Mouse (Mus musculus): Measurements from ENCODE around the gene 1700028P14Rik. TPM values are rescaled to one million over a fixed set of nuclear protein-coding genes. Genes with fewer than 3 reads are reported as not detected.
A peak's percentile ranks its signal among the peaks of the same experiment; 100 is the strongest.
"Not testable (repeated sequence)": the region's sequence is repeated elsewhere in the genome, so short reads cannot be mapped to it uniquely, and the experiment has no call there.

1700028P14Rik gene
- polyA plus RNA-seq (2015; fragmentation: Nextera tagmentation; extraction: Ambion mirVana) = 0.92 and 1.2 TPM in 2 replicates

DNA sequence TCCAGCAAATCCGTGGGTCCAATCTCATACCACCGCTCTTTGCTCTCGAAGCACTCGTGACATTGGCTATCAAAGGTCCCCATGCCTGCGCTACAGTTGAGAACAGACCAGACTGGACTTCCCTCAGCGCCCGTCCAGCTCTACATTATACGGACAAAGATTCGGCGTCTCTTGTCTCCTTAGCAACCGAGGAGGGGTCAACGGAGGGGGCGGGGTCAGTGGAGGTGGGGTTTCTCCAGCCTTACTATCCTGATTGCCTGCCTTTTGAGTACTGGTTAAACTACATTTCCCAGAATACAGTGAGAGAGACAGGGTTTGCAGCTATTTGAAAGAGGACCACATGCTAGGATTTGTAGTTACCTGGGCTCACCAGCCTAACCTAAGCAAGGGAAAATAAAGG, at the start of gene 1700028P14Rik:
TSS of gene 1700028P14Rik (minus strand) at position 169 of the 400 bp plus-strand sequence.
- peak; percentile 67; the same call in 1 of the 2 replicates for ATAC-seq (ENCODE audit: borderline replicate concordance, extremely low read depth, low FRiP score, low TSS enrichment)
- WGBS = 5% methylated on average over 13 of the region's 13 CpGs

GRCm38 (mm10) chr19:23699131-23699530, 46.5 kb upstream of the 1700028P14Rik start:
- Histone ChIP-seq H3K4me3 (no peak overlapping the region), H3K36me3 (peaks cover 44% of the 10 kb centered on the region), H3K27ac (no peak overlapping the region), H3K4me1 (no peaks in the 10 kb centered on the region), H3K27me3 (no peaks in the 10 kb centered on the region), H3K9me3 (no peaks in the 10 kb centered on the region), H3K4me2 (no peak overlapping the region), H3K9ac (no peak overlapping the region)
- no peak for ATAC-seq (ENCODE audit: borderline replicate concordance, extremely low read depth, low FRiP score, low TSS enrichment)
- 69% methylated on average over 4 of the region's 4 CpGs for WGBS

More for the DNA sequence above, at the start of gene 1700028P14Rik:
- H3K4me3 ChIP-seq = no peak within 1 kb of the TSS
- H3K27me3 ChIP-seq = no peaks in the 10 kb centered on the region
- no peaks in the 10 kb centered on the region for H3K36me3 ChIP-seq
- no peaks in the 10 kb centered on the region for H3K9me3 ChIP-seq
- no peak within 1 kb of the TSS for H3K9ac ChIP-seq
- H3K4me1 ChIP-seq = no peaks in the 10 kb centered on the region
- no peak within 1 kb of the TSS for H3K27ac ChIP-seq
- peak within 1 kb of the TSS; percentile 41 for H3K4me2 ChIP-seq

DNA sequence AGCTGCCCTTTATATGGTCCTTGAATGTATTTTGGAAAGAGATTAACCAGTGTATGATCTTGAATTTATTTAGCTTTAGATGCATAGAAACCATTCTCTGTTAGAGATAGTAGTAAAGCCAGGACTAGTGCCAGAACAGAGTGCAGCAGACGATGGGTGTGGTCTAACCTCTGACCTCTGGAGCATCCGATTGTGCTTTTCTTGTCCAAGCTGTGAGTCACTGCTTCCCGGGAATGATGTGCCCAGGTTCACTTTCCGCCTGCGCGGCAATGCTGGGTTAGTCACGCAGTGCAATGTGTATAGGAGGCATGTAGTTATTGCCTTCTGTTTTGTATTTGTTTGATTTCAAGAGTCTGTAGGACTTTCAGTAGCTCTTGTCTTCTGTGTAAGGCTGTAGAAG, 45.8 kb upstream of the 1700028P14Rik start:
- Histone ChIP-seq H3K9ac (no peak overlapping the region), H3K36me3 (peaks cover 44% of the 10 kb centered on the region), H3K4me1 (no peaks in the 10 kb centered on the region), H3K27me3 (no peaks in the 10 kb centered on the region), H3K4me3 (no peak overlapping the region), H3K9me3 (no peaks in the 10 kb centered on the region), H3K4me2 (no peak overlapping the region), H3K27ac (no peak overlapping the region)
- no peak for ATAC-seq (ENCODE audit: borderline replicate concordance, extremely low read depth, low FRiP score, low TSS enrichment)
- 72% methylated on average over 7 of the region's 7 CpGs for WGBS

GRCm38 (mm10) chr19:23697861-23698260, 45.2 kb upstream of the 1700028P14Rik start:
- peaks cover 44% of the 10 kb centered on the region for H3K36me3 ChIP-seq
- ATAC-seq (ENCODE audit: borderline replicate concordance, extremely low read depth, low FRiP score, low TSS enrichment) = no peak
- no peaks in the 10 kb centered on the region for H3K4me1 ChIP-seq
- H3K27ac ChIP-seq = no peak overlapping the region
- H3K9me3 ChIP-seq = no peaks in the 10 kb centered on the region
- WGBS = 71% methylated on average over 8 of the region's 8 CpGs
- no peak overlapping the region for H3K9ac ChIP-seq
- H3K27me3 ChIP-seq = no peaks in the 10 kb centered on the region
- H3K4me2 ChIP-seq = no peak overlapping the region
- H3K4me3 ChIP-seq = no peak overlapping the region

DNA sequence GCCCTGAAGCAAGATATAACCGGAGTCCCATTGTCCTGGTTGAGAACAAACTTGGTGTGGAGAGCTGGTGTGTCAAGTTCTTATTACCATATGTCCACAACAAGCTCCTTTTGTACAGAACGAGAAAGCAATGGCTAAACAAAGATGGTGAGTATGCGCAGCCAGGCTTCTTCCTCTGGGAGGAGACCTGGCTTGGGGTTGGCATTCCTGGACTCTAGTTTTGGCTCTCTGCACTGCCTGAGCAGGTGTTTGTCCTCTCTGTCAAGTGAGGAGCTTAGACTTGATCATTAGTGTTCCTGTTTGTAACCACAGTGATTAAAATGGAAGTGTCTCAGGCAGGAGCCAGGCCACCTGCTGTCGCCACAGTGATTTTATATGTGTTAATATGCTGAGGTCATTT, 41.7 kb upstream of the 1700028P14Rik start:
- no peak for ATAC-seq (ENCODE audit: borderline replicate concordance, extremely low read depth, low FRiP score, low TSS enrichment)
- Histone ChIP-seq H3K4me1 (no peaks in the 10 kb centered on the region), H3K9me3 (no peaks in the 10 kb centered on the region), H3K9ac (no peak overlapping the region), H3K36me3 (peaks cover 35% of the 10 kb centered on the region), H3K27me3 (no peaks in the 10 kb centered on the region), H3K4me2 (no peak overlapping the region), H3K4me3 (no peak overlapping the region), H3K27ac (no peak overlapping the region)
- WGBS = 57% methylated on average over 4 of the region's 4 CpGs

DNA sequence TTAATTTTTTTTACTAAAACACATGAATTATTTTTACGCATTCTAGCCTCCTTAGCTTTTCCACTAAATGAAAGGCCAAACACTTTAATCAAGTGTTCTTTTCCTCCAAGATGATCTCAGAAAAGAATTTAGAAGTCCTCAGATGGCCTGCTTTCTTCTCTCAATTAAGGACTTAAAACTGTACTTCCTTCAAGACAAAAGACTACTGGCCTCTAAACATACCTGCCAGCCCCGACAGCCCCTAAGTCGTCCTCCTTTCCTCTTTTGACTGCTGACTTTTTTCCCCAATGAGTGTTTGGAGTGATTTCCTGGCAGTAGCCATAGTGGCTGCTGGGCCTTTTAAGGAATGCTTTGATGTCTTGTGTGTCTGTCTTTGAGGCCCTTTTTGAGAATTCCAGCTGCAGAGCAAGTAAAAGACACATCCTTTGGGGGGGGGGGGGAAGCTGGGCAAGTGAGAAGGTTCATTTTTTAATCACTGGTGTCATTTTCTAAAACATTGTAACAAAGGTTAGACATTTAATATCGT, 35.9 kb upstream of the 1700028P14Rik start:
- H3K36me3 ChIP-seq = no peaks in the 10 kb centered on the region
- peaks cover 8% of the 10 kb centered on the region for H3K4me1 ChIP-seq
- no peak overlapping the region for H3K9ac ChIP-seq
- H3K4me2 ChIP-seq = peak overlapping the region; percentile 76
- peak overlapping the region; percentile 96 for H3K4me3 ChIP-seq
- ATAC-seq (ENCODE audit: borderline replicate concordance, extremely low read depth, low FRiP score, low TSS enrichment) = no peak
- WGBS = 8% methylated on average over 4 of the region's 4 CpGs
- no peaks in the 10 kb centered on the region for H3K27me3 ChIP-seq
- H3K9me3 ChIP-seq = no peaks in the 10 kb centered on the region
- H3K27ac ChIP-seq = 0 out of 2 replicates have a peak overlapping the region, but pooled peaks have one; percentile 31

DNA sequence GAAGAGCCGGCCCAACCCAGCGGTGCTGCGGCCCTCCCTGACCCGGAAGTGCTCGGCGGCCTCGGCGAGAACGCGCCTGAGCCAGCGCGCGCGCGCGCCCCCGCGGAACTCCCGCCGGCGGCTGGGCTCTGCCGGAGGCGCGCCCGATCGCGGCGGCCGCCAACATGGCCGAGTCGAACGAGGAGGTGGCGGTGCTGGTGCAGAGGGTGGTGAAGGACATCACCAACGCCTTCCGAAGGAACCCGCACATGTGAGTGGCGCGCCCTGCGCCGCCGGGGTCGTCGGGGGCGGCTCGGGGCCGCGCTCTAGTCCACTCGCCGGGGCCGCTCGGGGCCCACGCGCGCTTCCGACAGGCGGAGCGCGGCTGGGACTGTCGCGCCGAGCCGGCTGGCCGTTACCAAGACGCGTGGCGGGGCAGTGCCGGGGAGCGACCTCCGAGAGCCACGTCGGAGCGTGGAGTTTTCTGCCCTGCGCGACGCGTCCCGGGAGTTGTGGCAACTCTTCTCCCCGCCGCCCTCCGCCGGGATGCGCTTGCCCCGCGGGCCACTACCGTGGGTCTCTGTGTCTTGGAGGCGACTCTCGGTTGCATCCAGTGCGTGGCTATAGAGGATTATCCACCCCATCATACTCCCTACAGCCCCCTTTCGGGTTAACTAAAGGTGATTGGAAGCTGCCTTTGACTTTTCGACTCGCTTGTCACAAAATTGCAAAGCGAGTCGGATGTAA, 34.8 kb upstream of the 1700028P14Rik start, which contains the start of gene Ptar1:
TSS of gene Ptar1 (plus strand) at position 134 of the 726 bp plus-strand sequence.
- under 1% methylated on average over 93 of the region's 93 CpGs for WGBS
- no peaks in the 10 kb centered on the region for H3K9me3 ChIP-seq
- peak; percentile 92 for ATAC-seq (ENCODE audit: borderline replicate concordance, extremely low read depth, low FRiP score, low TSS enrichment)
- H3K9ac ChIP-seq = peak within 1 kb of the TSS; percentile 93
- H3K4me3 ChIP-seq = peak within 1 kb of the TSS; percentile 96
- H3K4me1 ChIP-seq = peaks cover 8% of the 10 kb centered on the region
- H3K27ac ChIP-seq = peak within 1 kb of the TSS; percentile 95
- H3K4me2 ChIP-seq = peak within 1 kb of the TSS; percentile 76
- H3K36me3 ChIP-seq = no peaks in the 10 kb centered on the region
- H3K27me3 ChIP-seq = no peaks in the 10 kb centered on the region

- peak overlapping the region; percentile 76 for H3K4me2 ChIP-seq
- ATAC-seq (ENCODE audit: borderline replicate concordance, extremely low read depth, low FRiP score, low TSS enrichment) = no peak
- H3K36me3 ChIP-seq = no peaks in the 10 kb centered on the region
- peak overlapping the region; percentile 96 for H3K4me3 ChIP-seq
- peak overlapping the region; percentile 93 for H3K9ac ChIP-seq
- H3K27me3 ChIP-seq = no peaks in the 10 kb centered on the region
- H3K9me3 ChIP-seq = no peaks in the 10 kb centered on the region
- under 1% methylated on average over 14 of the region's 14 CpGs for WGBS
- H3K4me1 ChIP-seq = peaks cover 8% of the 10 kb centered on the region
- peak overlapping the region; percentile 95 for H3K27ac ChIP-seq
Measured at GRCm38 (mm10) chr19:23686962-23687295, 34.3 kb upstream of the 1700028P14Rik start.

GRCm38 (mm10) chr19:23675656-23676055, 23.0 kb upstream of the 1700028P14Rik start:
- H3K9ac ChIP-seq; H3K36me3 ChIP-seq; ATAC-seq (ENCODE audit: borderline replicate concordance, extremely low read depth, low FRiP score, low TSS enrichment); H3K4me2 ChIP-seq; H3K4me3 ChIP-seq; H3K4me1 ChIP-seq; H3K27ac ChIP-seq; H3K9me3 ChIP-seq; H3K27me3 ChIP-seq: not testable (repeated sequence)
- 93% methylated on average over 8 of the region's 8 CpGs for WGBS

GRCm38 (mm10) chr19:23673021-23673420, 20.4 kb upstream of the 1700028P14Rik start:
- Histone ChIP-seq H3K9ac (no peak overlapping the region), H3K27ac (no peak overlapping the region), H3K4me1 (no peaks in the 10 kb centered on the region), H3K36me3 (no peaks in the 10 kb centered on the region), H3K4me2 (no peak overlapping the region), H3K27me3 (no peaks in the 10 kb centered on the region), H3K4me3 (no peak overlapping the region), H3K9me3 (no peaks in the 10 kb centered on the region)
- ATAC-seq (ENCODE audit: borderline replicate concordance, extremely low read depth, low FRiP score, low TSS enrichment) = no peak
- 56% methylated on average over 2 of the region's 2 CpGs for WGBS

GRCm38 (mm10) chr19:23668142-23668655, 15.6 kb upstream of the 1700028P14Rik start:
- 64% methylated on average over 6 of the region's 6 CpGs for WGBS
- no peaks in the 10 kb centered on the region for H3K4me1 ChIP-seq
- no peaks in the 10 kb centered on the region for H3K27me3 ChIP-seq
- H3K36me3 ChIP-seq = no peaks in the 10 kb centered on the region
- no peaks in the 10 kb centered on the region for H3K9me3 ChIP-seq
- no peak overlapping the region for H3K4me2 ChIP-seq
- no peak overlapping the region for H3K9ac ChIP-seq
- no peak overlapping the region for H3K4me3 ChIP-seq
- no peak overlapping the region for H3K27ac ChIP-seq
- ATAC-seq (ENCODE audit: borderline replicate concordance, extremely low read depth, low FRiP score, low TSS enrichment) = no peak

DNA sequence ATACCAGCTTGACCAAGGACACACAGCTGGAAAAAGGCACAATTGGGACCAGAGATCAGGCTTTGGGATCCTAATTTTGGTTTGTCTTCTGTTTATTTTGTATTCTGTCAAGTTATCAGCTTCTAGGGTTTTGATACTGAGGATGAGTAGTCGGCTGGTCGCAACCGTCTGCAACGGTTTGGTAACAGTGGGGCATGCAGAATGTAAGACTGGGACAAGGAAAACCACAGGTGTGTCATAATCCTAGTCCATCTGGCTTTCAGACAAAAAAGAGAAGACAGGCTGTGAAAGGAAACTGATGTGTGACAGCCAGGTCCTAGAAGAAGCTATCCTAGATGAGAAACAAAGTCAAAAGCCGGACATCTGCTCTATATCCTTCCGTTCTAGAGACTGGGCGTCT, 11.5 kb upstream of the 1700028P14Rik start:
- Histone ChIP-seq H3K36me3 (no peaks in the 10 kb centered on the region), H3K4me2 (no peak overlapping the region), H3K27ac (no peak overlapping the region), H3K4me3 (no peak overlapping the region), H3K9ac (no peak overlapping the region), H3K4me1 (no peaks in the 10 kb centered on the region), H3K9me3 (no peaks in the 10 kb centered on the region), H3K27me3 (no peaks in the 10 kb centered on the region)
- no peak for ATAC-seq (ENCODE audit: borderline replicate concordance, extremely low read depth, low FRiP score, low TSS enrichment)
- 71% methylated on average over 7 of the region's 7 CpGs for WGBS
